Mouse (Mus musculus): ENCODE data around the gene Ccdc146. TPM values are rescaled to one million over a fixed set of nuclear protein-coding genes. Genes with fewer than 3 reads are reported as not detected.

Gene Ccdc146
- polyA plus RNA-seq, 1 experiment from 2014 or later, result 1.1 TPM

DNA sequence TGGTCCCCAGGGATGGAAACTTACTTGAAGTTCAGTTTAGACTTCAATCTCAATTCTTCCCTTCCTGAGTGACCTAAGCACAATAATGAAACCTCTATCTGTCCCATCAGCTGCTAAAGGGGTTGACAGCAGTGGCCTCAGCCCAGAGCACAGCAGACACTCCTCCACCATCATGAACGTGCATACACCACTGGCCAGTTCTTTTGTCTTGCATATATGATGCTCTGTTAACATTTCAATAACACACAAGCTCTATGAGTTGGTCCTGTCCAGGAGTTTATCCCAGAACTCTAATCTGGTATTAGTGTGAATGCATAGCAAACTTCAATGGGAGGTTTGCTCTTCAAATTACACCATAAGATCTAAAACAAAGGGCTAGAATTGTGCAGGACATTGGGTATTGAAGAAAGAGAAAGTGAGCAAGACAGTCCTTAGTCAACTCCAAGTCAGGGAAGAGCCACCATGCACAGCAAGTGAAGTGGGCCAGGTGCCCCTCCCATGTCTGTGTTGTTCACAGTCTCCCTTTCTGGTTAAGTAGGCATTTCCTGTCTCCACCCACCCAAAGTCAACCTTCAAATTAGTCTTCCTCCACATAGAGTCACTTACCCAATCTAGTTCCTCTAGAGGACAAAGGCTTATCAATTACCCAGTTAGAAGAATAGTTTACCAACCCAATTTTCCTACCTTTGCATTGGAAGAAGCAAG is 10.2 kb downstream of the Ccdc146 start:
- Histone ChIP-seq H3K4me2 (no peak overlapping the region), H3K4me3 (no peak overlapping the region), H3K36me3 (replicated peaks) (no peaks in the 10 kb centered on the region), H3K27ac (no peak overlapping the region), H3K4me1 (no peaks in the 10 kb centered on the region), H3K9ac (no peak overlapping the region), H3K9me3 (no peaks in the 10 kb centered on the region), H3K27me3 (replicated peaks) (no peaks in the 10 kb centered on the region)
- no peak for ATAC-seq (replicated peaks)
- WGBS, result 43% methylated on average over 1 of the region's 1 CpGs

DNA sequence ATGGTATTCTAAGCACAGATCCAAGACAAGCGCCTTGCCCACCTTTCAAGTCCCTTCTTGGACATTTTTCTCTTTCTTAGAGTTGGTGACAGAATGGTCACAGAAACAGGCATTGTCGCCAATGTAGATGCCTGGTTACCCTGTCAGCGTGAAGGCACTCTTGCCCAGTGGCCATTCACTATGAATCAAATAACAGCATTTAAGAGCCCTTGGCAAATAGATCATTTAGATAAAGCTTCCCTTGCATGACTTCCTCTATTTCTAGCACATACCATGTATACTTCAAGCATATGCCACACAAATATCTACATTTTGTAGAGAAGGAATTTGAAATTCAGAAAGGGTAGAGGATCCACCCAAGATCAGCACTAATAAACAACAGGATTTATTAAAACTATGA is 11.2 kb downstream of the Ccdc146 start:
- Histone ChIP-seq H3K9ac (no peak overlapping the region), H3K4me2 (no peak overlapping the region), H3K4me3 (no peak overlapping the region), H3K36me3 (replicated peaks) (no peaks in the 10 kb centered on the region), H3K9me3 (no peaks in the 10 kb centered on the region), H3K27ac (no peak overlapping the region), H3K27me3 (replicated peaks) (no peaks in the 10 kb centered on the region), H3K4me1 (no peaks in the 10 kb centered on the region)
- 96% methylated on average over 3 of the region's 3 CpGs for WGBS
- ATAC-seq (replicated peaks), result no peak

DNA sequence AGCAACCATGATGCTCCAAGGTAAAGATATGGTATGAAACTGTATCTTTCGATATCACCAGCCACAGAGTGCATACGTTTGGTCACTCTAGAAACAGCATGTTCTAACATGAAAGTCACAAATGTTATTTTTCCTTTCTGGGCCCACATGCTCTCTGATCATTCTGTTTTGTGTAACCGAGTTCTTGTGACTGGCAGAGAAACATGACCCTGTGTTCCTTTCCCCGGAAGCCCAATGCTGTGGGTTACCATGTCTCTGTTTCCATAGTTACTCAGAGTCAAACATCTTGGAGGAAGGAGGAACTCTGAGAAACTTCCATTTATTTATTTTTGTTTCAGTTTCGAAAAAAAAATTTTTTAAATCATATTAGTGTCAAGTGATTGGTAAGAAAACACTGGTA is 12.4 kb downstream of the Ccdc146 start:
- Histone ChIP-seq H3K9ac (no peak overlapping the region), H3K27me3 (replicated peaks) (no peaks in the 10 kb centered on the region), H3K9me3 (no peaks in the 10 kb centered on the region), H3K4me1 (no peaks in the 10 kb centered on the region), H3K4me3 (no peak overlapping the region), H3K36me3 (replicated peaks) (no peaks in the 10 kb centered on the region), H3K4me2 (no peak overlapping the region), H3K27ac (no peak overlapping the region)
- WGBS, result 76% methylated on average over 5 of the region's 5 CpGs
- ATAC-seq (replicated peaks), result no peak

DNA sequence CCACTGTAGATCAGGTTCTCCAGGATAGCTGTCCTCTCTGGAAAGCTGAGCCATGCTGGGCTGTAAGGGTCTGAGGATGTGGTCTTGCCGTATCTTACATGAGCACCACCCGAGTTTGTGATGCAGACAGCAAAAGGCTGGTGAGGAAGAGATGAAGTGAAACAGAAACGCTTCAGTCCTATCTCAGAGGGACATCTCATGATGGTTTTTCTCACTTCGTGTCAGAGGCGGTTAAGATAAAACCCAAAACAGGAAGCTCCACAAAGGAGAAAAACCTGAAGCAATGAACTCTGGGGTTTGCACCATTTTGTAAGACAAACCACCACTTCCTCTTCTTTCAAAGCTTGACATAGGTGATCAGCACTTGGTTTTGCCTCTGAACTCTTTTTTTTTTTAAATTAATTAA is 13.2 kb downstream of the Ccdc146 start:
- Histone ChIP-seq H3K4me3 (no peak overlapping the region), H3K9me3 (no peaks in the 10 kb centered on the region), H3K27ac (no peak overlapping the region), H3K27me3 (replicated peaks) (no peaks in the 10 kb centered on the region), H3K9ac (no peak overlapping the region), H3K4me1 (no peaks in the 10 kb centered on the region), H3K36me3 (replicated peaks) (no peaks in the 10 kb centered on the region), H3K4me2 (no peak overlapping the region)
- ATAC-seq (replicated peaks), result no peak
- WGBS, result 90% methylated on average over 5 of the region's 5 CpGs

DNA sequence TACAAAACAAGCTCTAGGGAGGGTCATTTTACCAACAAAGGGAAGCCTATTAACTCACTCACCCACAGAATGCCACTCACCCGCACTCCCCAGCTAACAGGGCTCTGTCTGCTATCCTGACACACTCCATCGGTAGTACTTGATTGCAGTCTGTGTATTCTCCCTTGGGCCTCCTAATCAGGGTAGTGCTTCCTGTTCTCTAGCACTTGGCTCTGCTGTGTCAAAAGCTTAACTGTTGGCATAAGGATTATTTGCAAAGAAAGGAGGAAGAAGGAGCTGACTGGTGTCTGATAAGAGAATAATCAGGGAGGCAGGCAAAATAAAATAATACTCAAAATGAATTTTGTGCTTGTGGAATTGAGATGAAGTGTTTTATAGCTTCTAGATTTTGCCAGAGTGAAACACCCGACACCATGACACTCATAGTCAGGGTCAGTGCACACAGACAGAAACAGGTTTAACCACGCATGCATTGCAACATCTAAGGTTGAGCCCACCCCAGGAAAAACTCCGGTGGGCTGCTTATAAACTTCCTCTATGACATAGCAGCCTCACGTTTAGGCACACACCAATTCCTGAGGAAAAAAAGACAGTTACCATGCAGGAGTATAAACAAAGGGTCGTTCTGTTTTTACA is 29.2 kb downstream of the Ccdc146 start:
- Histone ChIP-seq H3K4me3 (no peak overlapping the region), H3K36me3 (replicated peaks) (no peaks in the 10 kb centered on the region), H3K9me3 (no peaks in the 10 kb centered on the region), H3K27me3 (replicated peaks) (no peaks in the 10 kb centered on the region), H3K27ac (no peak overlapping the region), H3K9ac (no peak overlapping the region), H3K4me2 (no peak overlapping the region), H3K4me1 (no peaks in the 10 kb centered on the region)
- no peak; the same call in 1 of the 2 replicates for ATAC-seq (replicated peaks)
- 46% methylated on average over 7 of the region's 7 CpGs for WGBS

DNA sequence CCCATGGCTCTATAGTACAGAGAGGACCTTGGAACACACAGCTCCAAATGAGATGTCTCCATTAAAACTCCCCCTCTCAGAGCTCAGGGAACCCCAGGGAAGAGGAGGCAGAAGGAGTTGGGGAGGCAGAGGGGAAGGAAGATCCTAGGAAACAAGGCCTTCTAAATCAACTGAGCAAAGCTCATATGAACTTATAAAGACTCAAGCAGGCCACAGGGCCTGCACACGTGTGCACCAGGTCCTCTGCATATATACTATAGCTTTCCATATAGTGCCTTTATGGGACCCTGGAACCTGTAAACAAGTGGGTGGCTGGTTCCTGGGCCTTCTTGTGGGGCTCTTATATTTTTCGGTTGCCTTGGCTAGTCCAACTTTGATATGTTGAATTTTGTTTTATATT is 29.9 kb downstream of the Ccdc146 start:
- H3K4me2 ChIP-seq, result no peak overlapping the region
- ATAC-seq (replicated peaks), result no peak
- no peaks in the 10 kb centered on the region for H3K4me1 ChIP-seq
- no peaks in the 10 kb centered on the region for H3K9me3 ChIP-seq
- no peaks in the 10 kb centered on the region for H3K27me3 ChIP-seq (replicated peaks)
- H3K4me3 ChIP-seq, result no peak overlapping the region
- no peaks in the 10 kb centered on the region for H3K36me3 ChIP-seq (replicated peaks)
- no peak overlapping the region for H3K27ac ChIP-seq
- 88% methylated on average over 2 of the region's 2 CpGs for WGBS
- no peak overlapping the region for H3K9ac ChIP-seq

DNA sequence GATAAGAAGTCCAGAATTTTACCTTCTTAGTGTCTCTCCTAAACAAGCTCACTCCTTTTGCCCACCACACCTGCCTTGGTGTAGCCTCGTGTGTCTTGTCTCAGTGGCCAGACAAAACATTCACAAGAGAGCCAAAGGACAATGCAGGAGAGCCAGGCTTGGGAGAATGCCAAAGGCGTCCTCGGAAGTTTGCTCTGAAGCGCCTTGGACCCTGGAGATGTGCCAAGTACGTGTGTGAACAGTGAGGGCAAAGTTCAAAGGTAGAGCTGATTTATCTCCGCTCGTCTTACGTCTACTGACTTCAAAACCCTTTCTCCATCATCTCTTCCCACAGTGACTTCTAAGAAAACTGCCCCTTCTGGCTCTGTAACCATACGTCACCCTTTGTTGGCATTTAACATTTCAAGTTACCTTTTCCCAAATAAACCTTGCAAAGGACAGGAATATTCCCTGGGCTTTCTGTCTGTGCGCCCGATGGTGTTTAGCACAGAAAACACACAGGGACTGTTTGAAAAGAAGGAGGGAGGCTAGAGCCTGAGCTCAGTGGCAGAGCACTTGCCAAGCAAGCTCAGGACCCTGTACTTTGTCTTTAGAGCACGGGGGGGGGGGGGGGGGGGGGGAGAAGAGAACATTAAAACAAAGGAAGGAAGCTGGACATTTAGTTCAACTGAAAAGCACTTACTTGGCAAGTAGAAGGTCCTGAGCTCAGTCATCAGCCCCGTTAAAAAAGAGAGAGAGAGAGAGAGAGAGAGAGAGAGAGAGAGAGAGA is 32.7 kb downstream of the Ccdc146 start:
- Histone ChIP-seq H3K9ac (no peak overlapping the region), H3K4me3 (no peak overlapping the region), H3K27me3 (replicated peaks) (no peaks in the 10 kb centered on the region), H3K9me3 (no peaks in the 10 kb centered on the region), H3K36me3 (replicated peaks) (no peaks in the 10 kb centered on the region), H3K4me1 (no peaks in the 10 kb centered on the region), H3K27ac (no peak overlapping the region), H3K4me2 (no peak overlapping the region)
- ATAC-seq (replicated peaks), result no peak
- 50% methylated on average over 13 of the region's 13 CpGs for WGBS

DNA sequence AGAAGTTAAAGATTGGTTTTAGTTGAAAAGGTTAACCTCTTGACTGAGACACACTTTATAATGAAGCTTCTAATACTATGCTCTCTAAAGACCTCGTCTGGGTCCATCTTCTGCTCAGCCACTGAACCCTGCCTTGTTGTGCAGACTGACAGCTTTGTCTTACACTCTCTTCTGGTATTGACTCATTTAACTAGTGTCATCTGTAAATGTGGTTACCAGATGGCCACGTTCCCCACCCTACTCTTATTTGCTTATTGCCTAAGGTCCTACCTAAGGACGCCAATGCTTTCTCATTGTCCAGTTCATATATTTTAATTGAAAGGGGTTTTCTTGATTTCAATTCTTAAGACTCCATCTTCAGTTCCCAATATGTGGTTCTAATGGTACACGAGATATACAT is 35.6 kb downstream of the Ccdc146 start:
- Histone ChIP-seq H3K36me3 (replicated peaks) (no peaks in the 10 kb centered on the region), H3K27ac (no peak overlapping the region), H3K9ac (no peak overlapping the region), H3K4me1 (no peaks in the 10 kb centered on the region), H3K9me3 (no peaks in the 10 kb centered on the region), H3K4me3 (no peak overlapping the region), H3K4me2 (no peak overlapping the region), H3K27me3 (replicated peaks) (no peaks in the 10 kb centered on the region)
- no peak for ATAC-seq (replicated peaks)
- WGBS, result 80% methylated on average over 4 of the region's 4 CpGs

DNA sequence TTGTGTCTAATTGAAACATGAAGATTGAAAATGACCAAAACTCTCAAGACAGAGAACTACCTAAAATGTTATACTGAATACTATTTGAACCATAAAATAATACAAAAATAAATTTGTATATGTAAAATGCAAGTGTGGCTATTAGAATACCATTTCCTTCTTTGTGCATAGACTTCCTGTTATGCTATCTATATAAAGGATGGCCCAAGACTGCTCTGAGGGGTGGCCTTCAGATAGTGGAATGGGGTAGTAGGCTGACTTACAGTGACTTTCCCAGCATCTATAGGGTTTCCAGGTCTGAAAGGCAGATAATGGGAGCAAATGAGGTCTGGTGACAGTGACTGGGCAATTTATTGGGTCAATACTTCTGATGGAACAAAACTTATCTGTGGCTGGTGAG is 37.1 kb downstream of the Ccdc146 start:
- no peaks in the 10 kb centered on the region for H3K9me3 ChIP-seq
- no peak overlapping the region for H3K9ac ChIP-seq
- H3K27me3 ChIP-seq (replicated peaks), result no peaks in the 10 kb centered on the region
- no peak overlapping the region for H3K27ac ChIP-seq
- no peaks in the 10 kb centered on the region for H3K4me1 ChIP-seq
- no peaks in the 10 kb centered on the region for H3K36me3 ChIP-seq (replicated peaks)
- ATAC-seq (replicated peaks), result no peak
- H3K4me2 ChIP-seq, result no peak overlapping the region
- H3K4me3 ChIP-seq, result no peak overlapping the region

DNA sequence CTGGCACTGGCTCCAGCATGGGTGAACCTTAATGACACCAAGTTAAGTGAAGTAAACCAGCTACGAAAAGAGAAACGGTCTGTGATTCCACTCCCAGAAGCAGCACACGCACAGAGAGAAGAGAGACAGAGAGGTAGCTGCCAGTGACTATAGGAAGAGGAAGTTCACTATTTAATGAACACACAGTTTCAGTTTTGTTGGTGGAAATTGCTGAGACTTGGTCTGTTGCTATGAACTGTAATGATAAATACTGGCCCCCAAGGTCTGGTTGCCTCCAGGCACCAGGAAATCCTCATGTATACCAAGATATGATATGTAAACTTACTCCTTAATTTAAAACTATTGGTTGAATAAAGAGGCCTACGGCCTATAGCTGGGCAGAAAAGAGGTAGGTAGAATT is 38.0 kb downstream of the Ccdc146 start:
- WGBS, result 90% methylated on average over 4 of the region's 4 CpGs
- no peak for ATAC-seq (replicated peaks)
- no peak overlapping the region for H3K4me2 ChIP-seq
- H3K27ac ChIP-seq, result no peak overlapping the region
- H3K4me1 ChIP-seq, result no peaks in the 10 kb centered on the region
- no peak overlapping the region for H3K9ac ChIP-seq
- no peaks in the 10 kb centered on the region for H3K36me3 ChIP-seq (replicated peaks)
- no peaks in the 10 kb centered on the region for H3K27me3 ChIP-seq (replicated peaks)
- no peak overlapping the region for H3K4me3 ChIP-seq
- no peaks in the 10 kb centered on the region for H3K9me3 ChIP-seq

DNA sequence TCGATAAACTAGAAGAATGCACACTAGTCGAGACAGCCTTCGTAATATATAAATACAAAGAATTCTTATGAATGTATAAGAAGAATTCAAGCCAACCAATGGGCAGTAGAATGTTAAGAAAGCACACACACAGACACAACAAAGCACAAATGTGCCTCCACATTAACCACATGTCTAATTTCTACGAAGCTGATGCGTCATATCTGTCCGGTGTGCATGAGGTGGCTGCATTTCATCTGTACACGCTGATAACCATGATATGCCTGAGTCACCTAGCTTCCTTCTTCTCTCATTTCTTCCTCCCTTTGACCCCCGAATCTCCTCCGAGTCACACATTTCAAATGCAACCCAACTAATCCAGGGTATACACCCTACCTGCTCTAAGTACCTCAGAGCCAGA is 39.5 kb downstream of the Ccdc146 start:
- Histone ChIP-seq H3K27me3 (replicated peaks) (no peaks in the 10 kb centered on the region), H3K36me3 (replicated peaks) (no peaks in the 10 kb centered on the region), H3K4me3 (no peak overlapping the region), H3K9me3 (no peaks in the 10 kb centered on the region), H3K27ac (no peak overlapping the region), H3K4me2 (no peak overlapping the region), H3K9ac (no peak overlapping the region), H3K4me1 (no peaks in the 10 kb centered on the region)
- 91% methylated on average over 9 of the region's 9 CpGs for WGBS
- ATAC-seq (replicated peaks), result no peak

DNA sequence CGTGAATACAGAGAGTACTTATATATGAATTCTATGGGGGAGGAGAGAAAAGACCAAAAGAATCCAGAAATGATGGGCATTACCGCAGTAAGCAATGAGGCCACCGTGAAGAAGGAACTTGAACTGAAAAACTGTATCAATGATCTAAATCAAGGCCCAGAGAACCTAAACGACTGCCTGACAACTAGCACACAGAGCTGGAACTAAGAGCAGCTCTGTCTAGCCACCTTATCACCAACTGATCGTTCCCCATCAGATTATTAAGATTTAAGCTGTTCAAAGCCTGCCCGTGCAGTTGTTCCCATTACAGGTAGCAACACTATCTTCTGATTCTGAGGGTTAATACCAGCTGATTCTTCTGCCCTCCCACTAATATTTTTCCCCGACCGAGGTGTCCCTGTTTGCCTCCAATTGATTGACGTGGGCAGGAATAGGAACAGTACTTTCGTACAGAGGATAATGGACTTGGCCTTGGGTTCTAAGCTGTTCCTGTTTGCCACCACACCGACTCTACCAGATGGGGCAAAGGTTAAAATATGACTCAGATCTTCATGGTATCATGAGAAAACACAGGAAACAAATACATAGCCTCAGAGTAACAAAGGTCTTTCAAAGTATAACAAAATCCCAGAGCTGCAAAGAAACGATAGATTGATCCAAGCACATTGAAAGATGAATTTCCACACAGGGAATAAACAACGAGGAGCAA is 40.1 kb downstream of the Ccdc146 start:
- no peak for ATAC-seq (replicated peaks)
- H3K4me2 ChIP-seq, result no peak overlapping the region
- no peaks in the 10 kb centered on the region for H3K27me3 ChIP-seq (replicated peaks)
- no peaks in the 10 kb centered on the region for H3K9me3 ChIP-seq
- H3K36me3 ChIP-seq (replicated peaks), result no peaks in the 10 kb centered on the region
- no peak overlapping the region for H3K9ac ChIP-seq
- no peaks in the 10 kb centered on the region for H3K4me1 ChIP-seq
- no peak overlapping the region for H3K27ac ChIP-seq
- H3K4me3 ChIP-seq, result no peak overlapping the region
- WGBS, result 80% methylated on average over 13 of the region's 13 CpGs

Measured in midbrain, embryonic 15.5 days (tissue).